Mouse (Mus musculus) left cerebral cortex, postnatal 10 days (tissue): ENCODE measurements around the gene Rnf103. TPM values are rescaled to one million over a fixed set of nuclear protein-coding genes. Genes with fewer than 3 reads are reported as not detected.

Source experiments
- DNase-seq, 2 experiments: peaks; one replicate each; pipeline ENCODE4 v3.0.0; 2021 to 2022; ENCODE audit warnings: low spot score in 2 of 2, mixed read lengths in 1 of 2; ENCODE audit errors: extremely low spot score in 1 of 2
- intact Hi-C: fragments of 180-260 bp; cut with DNase I; formaldehyde crosslinking; loops from one replicate; pipeline ENCODE4 v1.15.1; 2025
- total RNA-seq, 2 experiments: library from RNA; stranded (reverse); gene quantifications; 2 replicates each; pipeline ENCODE4 v1.2.3; 2021

Gene Rnf103
- total RNA-seq, 2 experiments from 2014 or later: 54.4 to 56.0 TPM

GRCm38 (mm10) chr6:71556826-71557225 lies 63.1 kb downstream of the Rnf103 start:
- no peak for DNase-seq
- intact Hi-C loops: no loop called here

Other genes with a start within 250 kb of the Rnf103 start
- 10 to 100 TPM; 12.3 to 13.5 TPM for gene Krcc1, start 222.2 kb upstream of the Rnf103 start, total RNA-seq
- gene Smyd1, start 171.7 kb upstream of the Rnf103 start, total RNA-seq: 1 to 10 TPM; 2.0 to 2.3 TPM
- gene Cd8b1, start 171.1 kb upstream of the Rnf103 start, total RNA-seq: not detected
- under 1 TPM in 1 of 2 experiments, not detected in 1; 0.15 TPM for gene Cd8a, start 120.5 kb upstream of the Rnf103 start, total RNA-seq
- 10 to 100 TPM; 74.8 to 76.3 TPM for gene Rmnd5a, start 53.3 kb upstream of the Rnf103 start, total RNA-seq
- gene Chmp3, start 49.9 kb downstream of the Rnf103 start, total RNA-seq: 10 to 100 TPM; 77.2 to 82.6 TPM
- 10 to 100 TPM; 25.5 to 29.9 TPM for gene Kdm3a, start 139.1 kb downstream of the Rnf103 start, total RNA-seq
- 100 to 1,000 TPM; 173 to 187 TPM for gene Reep1, start 213.7 kb downstream of the Rnf103 start, total RNA-seq